Mouse (Mus musculus) liver, embryonic 12.5 days (tissue): ENCODE data around the gene Nell1. TPM values are rescaled to one million over a fixed set of nuclear protein-coding genes. Genes with fewer than 3 reads are reported as not detected.

ENCODE experiments used
- ATAC-seq: fragments of 200-750 bp; cut with Nextera tagmentation; 2 replicates; pipeline ENCODE4 v1.8.0; 2017; ENCODE audit warnings: moderate number of reproducible peaks, mild to moderate bottlenecking, moderate library complexity
- H3K27ac ChIP-seq: fragments of 300-500 bp; sonication (generic); 2 replicates; pipeline ENCODE4 v1.5.1; 2016; ENCODE audit warnings: mild to moderate bottlenecking
- H3K27me3 ChIP-seq: fragments of 300-500 bp; sonication (generic); replicated peaks from 2 replicates; pipeline ENCODE4 v1.6.1; 2016; ENCODE audit warnings: mild to moderate bottlenecking, moderate library complexity
- H3K36me3 ChIP-seq: fragments of 300-500 bp; sonication (generic); 2 replicates; pipeline ENCODE4 v1.6.1; 2016; ENCODE audit warnings: mild to moderate bottlenecking, moderate library complexity
- H3K4me1 ChIP-seq: fragments of 300-500 bp; sonication (generic); 2 replicates; pipeline ENCODE4 v1.6.1; 2016
- H3K4me2 ChIP-seq: fragments of 300-500 bp; sonication (generic); 2 replicates; pipeline ENCODE4 v1.6.1; 2016; ENCODE audit warnings: mild to moderate bottlenecking, moderate library complexity
- H3K4me3 ChIP-seq: fragments of 300-500 bp; sonication (generic); 2 replicates; pipeline ENCODE4 v1.5.1; 2016; ENCODE audit warnings: mild to moderate bottlenecking, moderate library complexity
- H3K9ac ChIP-seq: fragments of 300-500 bp; sonication (generic); 2 replicates; pipeline ENCODE4 v1.6.1; 2016; ENCODE audit warnings: mild to moderate bottlenecking, moderate library complexity
- H3K9me3 ChIP-seq: fragments of 300-500 bp; sonication (generic); replicated peaks from 2 replicates; pipeline ENCODE4 v1.6.1; 2016; ENCODE audit warnings: mild to moderate bottlenecking, moderate library complexity
- WGBS: fragments of 180-500 bp; shearing (Covaris S2); methylation state at CpG from one replicate; pipeline ENCODE4 v1.1.7; 2016; ENCODE audit not compliant: insufficient replicate concordance; 5-methylcytosine and 5-hydroxymethylcytosine counted together
- polyA plus RNA-seq: library from polyadenylated mRNA; unstranded; fragments of >200 nt; fragmentation: Nextera tagmentation; extraction: Ambion mirVana; gene quantifications from 2 replicates; pipeline ENCODE4 v1.2.1, GENCODE M21; 2016

The Nell1 gene
- polyA plus RNA-seq, 1 experiment from 2014 or later: 0.33 TPM

DNA sequence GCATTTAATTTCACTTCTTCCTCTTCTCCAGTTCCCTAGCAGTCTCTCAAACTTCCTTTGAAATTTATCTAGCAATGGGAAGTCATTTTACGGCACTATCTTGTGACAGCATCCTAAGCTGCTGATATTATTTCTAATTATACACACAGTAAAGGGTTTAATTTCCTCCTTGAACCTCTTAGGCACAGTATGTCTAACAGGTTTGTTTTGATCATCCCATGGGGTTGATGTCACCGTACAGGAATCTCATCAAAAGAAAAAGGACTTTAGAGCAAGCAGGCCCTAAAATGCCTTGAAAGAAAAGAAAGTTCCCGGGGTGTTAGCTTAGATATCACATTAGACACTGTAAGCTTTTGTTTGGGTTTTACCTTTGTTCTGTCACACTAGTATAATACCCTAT, 654.5 kb downstream of the Nell1 start:
- H3K4me2 ChIP-seq: no peak overlapping the region
- H3K9ac ChIP-seq: no peak overlapping the region
- H3K9me3 ChIP-seq: no peaks in the 10 kb centered on the region
- H3K36me3 ChIP-seq: no peaks in the 10 kb centered on the region
- 62% methylated on average over 3 of the region's 3 CpGs for WGBS
- H3K4me1 ChIP-seq: no peaks in the 10 kb centered on the region
- no peak overlapping the region for H3K27ac ChIP-seq
- no peaks in the 10 kb centered on the region for H3K27me3 ChIP-seq
- ATAC-seq: no peak
- no peak overlapping the region for H3K4me3 ChIP-seq

DNA sequence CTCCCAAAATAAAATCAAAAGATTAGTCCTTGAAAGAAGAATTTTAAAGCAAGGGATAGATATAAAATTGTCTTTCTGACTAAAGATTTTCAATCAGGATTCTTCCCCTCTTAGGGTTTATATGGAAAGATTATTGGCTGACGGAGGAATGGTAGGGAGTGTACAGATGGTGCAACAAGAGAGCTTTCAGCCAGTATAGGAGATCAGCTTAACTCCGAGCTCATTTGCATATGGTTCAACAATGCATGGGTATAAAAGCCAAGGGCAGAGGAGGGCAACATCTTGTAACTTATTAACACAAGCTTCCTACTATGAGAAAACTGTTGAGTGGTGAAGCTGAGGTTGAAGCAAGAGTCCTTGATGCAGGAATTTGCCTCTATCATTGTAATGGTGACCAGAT, 658.5 kb downstream of the Nell1 start:
- no peak overlapping the region for H3K4me3 ChIP-seq
- H3K9me3 ChIP-seq: no peaks in the 10 kb centered on the region
- no peak overlapping the region for H3K9ac ChIP-seq
- no peaks in the 10 kb centered on the region for H3K27me3 ChIP-seq
- no peaks in the 10 kb centered on the region for H3K36me3 ChIP-seq
- no peaks in the 10 kb centered on the region for H3K4me1 ChIP-seq
- no peak overlapping the region for H3K4me2 ChIP-seq
- no peak overlapping the region for H3K27ac ChIP-seq
- no peak for ATAC-seq
- 65% methylated on average over 2 of the region's 2 CpGs for WGBS

DNA sequence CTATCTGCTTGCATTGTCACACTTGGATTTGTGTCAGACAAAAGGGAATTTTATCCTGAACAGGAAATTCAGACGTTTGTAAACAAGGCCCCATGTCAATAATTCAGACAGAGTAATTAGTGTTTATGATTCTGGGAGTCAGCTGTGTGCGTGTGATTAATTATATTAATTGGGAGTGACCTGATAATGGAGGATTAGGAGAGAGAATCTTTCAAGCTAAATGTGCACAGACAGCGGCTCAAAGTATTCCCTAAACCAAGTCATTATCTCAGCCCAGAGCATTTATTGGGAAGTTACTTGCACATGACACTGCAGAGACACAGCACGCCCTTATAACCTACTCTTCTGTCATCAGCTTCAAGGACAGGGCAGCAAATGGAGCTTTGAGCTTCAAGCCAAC, 697.6 kb downstream of the Nell1 start:
- whole genome bisulfite sequencing: 55% methylated on average over 4 of the region's 4 CpGs

DNA sequence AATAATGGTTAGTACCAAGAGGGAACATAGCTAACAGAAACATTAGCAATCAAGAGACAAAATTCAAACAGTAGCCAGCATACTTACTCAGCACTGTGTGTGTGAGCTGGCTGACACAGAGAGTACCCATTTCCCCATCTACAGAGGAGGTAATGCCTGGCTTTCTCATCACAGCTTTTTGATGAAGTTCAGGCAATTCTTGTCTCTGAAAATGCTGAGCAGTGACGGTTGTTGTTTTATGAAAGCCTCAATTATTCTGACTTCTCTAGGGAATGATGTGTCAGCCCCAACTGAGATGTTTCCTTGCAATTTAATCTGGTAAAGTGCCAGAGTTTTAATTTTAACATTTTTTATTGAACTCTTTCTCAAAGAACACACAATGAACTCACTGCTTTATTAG, 700.8 kb downstream of the Nell1 start:
- H3K27me3 ChIP-seq: no peaks in the 10 kb centered on the region
- 65% methylated on average over 1 of the region's 1 CpGs for WGBS
- no peak for ATAC-seq
- no peak overlapping the region for H3K27ac ChIP-seq
- H3K9ac ChIP-seq: no peak overlapping the region
- no peaks in the 10 kb centered on the region for H3K4me1 ChIP-seq
- H3K36me3 ChIP-seq: no peaks in the 10 kb centered on the region
- no peaks in the 10 kb centered on the region for H3K9me3 ChIP-seq
- no peak overlapping the region for H3K4me3 ChIP-seq
- H3K4me2 ChIP-seq: no peak overlapping the region

More for the DNA sequence above, 697.6 kb downstream of the Nell1 start:
- Histone ChIP-seq H3K27me3 (no peaks in the 10 kb centered on the region), H3K9ac (no peak overlapping the region), H3K9me3 (no peaks in the 10 kb centered on the region), H3K4me2 (no peak overlapping the region), H3K4me3 (no peak overlapping the region), H3K36me3 (no peaks in the 10 kb centered on the region), H3K4me1 (no peaks in the 10 kb centered on the region), H3K27ac (no peak overlapping the region)
- no peak for ATAC-seq

DNA sequence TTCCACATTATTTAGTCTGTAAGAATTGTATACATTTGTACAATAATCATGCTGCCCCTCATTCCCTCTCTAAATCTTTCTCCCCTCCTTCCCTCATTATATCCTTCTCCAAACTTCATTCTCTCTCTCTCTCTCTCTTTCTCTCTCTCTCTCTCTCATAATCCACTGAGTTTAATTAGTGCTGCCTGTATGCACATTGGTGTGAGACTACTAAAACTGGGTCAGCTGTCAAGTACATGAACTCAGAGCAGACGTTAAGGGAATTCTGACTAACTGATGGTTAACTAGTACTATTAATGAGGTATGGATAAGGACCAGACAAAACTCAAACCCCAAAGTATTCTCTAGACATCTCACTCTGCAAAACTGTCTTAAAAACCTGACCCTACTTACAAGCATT, 702.8 kb downstream of the Nell1 start:
- Histone ChIP-seq H3K36me3 (no peaks in the 10 kb centered on the region), H3K4me2 (no peak overlapping the region), H3K9me3 (no peaks in the 10 kb centered on the region), H3K9ac (no peak overlapping the region), H3K4me1 (no peaks in the 10 kb centered on the region), H3K27ac (no peak overlapping the region), H3K4me3 (no peak overlapping the region), H3K27me3 (no peaks in the 10 kb centered on the region)
- 46% methylated on average over 1 of the region's 1 CpGs for WGBS
- ATAC-seq: no peak

DNA sequence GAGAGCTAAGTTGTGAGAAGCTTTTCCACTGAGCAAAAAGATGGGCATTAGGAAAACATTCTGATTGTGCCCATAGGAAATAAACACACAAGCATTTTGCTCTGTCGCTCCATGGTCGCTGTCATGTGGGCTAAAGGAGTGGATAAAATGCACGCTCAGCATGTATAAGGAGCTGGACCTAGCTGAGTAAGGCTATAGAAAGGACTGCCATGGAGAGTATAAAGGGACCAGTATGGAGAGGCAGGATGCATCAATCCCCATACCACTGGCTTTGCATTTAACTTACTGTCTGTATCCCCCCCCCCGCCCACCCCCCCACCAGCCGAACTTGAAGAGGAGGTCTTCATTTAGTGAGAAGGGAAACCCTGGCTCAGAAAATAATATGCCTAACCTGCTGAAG, 711.7 kb downstream of the Nell1 start:
- no peak for ATAC-seq
- WGBS: 75% methylated on average over 5 of the region's 5 CpGs

DNA sequence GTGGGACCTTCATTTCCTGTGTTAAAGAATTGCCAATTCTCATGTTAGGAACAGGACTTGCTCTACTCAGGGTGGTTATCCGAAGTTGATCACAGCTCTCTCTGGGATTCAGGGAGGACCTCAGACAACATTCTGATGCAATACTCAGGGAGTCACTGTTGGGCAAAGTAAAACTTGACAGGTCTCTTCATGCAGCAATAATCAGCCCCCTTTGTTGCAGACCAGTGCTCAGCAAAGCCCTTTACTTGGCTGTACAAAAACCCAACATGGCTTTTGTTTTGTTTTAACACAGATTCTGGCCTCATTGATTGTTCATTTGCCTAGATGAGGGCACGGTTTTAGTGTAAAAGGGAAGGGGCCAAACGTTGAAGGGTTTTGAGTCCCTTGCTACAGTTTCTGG, 750.5 kb downstream of the Nell1 start:
- no peaks in the 10 kb centered on the region for H3K36me3 ChIP-seq
- H3K9me3 ChIP-seq: no peaks in the 10 kb centered on the region
- no peak overlapping the region for H3K27ac ChIP-seq
- H3K4me1 ChIP-seq: no peaks in the 10 kb centered on the region
- 59% methylated on average over 3 of the region's 3 CpGs for WGBS
- H3K4me2 ChIP-seq: no peak overlapping the region
- no peaks in the 10 kb centered on the region for H3K27me3 ChIP-seq
- no peak for ATAC-seq
- H3K9ac ChIP-seq: no peak overlapping the region
- H3K4me3 ChIP-seq: no peak overlapping the region

More for the DNA sequence above, 711.7 kb downstream of the Nell1 start:
- Histone ChIP-seq H3K4me2 (no peak overlapping the region), H3K36me3 (no peaks in the 10 kb centered on the region), H3K9me3 (no peaks in the 10 kb centered on the region), H3K27me3 (no peaks in the 10 kb centered on the region), H3K27ac (no peak overlapping the region), H3K9ac (no peak overlapping the region), H3K4me3 (no peak overlapping the region), H3K4me1 (no peaks in the 10 kb centered on the region)

DNA sequence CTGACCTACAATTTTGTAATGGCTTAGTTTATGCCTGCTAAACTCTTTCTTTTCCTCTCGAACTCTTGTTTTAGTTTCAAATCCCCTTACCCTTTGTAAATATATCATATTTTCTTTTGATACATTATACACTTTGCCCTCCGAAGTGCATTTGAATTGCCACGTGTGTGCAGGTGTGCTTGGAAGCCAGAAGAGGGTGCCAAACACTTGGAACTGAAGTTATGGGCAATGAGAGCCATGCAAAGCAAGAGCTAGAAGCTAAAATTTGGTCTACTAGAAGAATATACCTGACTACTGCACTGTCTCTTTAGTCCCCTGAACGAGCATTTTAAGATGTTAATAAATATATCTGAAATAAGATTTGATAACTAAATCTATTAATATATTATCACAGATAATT, 756.3 kb downstream of the Nell1 start:
- no peaks in the 10 kb centered on the region for H3K4me1 ChIP-seq
- H3K9ac ChIP-seq: no peak overlapping the region
- H3K9me3 ChIP-seq: no peaks in the 10 kb centered on the region
- H3K36me3 ChIP-seq: no peaks in the 10 kb centered on the region
- WGBS: 32% methylated on average over 4 of the region's 4 CpGs
- no peaks in the 10 kb centered on the region for H3K27me3 ChIP-seq
- no peak for ATAC-seq
- no peak overlapping the region for H3K27ac ChIP-seq
- H3K4me2 ChIP-seq: no peak overlapping the region
- H3K4me3 ChIP-seq: no peak overlapping the region

DNA sequence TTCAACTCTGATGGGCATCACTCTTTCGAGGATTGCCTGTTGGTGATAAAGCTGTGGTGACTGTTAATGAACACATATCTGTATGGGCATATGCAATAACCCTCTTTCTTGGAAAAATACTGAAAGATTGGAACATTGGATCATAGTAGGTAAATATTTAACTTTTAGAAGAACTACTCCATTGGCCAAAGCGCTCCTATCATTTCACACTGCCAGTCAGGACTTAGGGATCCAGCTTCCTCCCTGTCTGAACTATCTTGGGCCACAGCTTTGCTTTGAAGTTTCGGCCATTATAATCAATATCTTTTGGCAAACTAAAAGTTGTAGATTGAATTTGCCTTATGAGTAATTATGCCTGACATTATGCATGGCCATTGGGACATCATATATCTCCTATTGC, 780.9 kb downstream of the Nell1 start:
- H3K9me3 ChIP-seq: no peaks in the 10 kb centered on the region
- no peaks in the 10 kb centered on the region for H3K36me3 ChIP-seq
- H3K4me1 ChIP-seq: no peaks in the 10 kb centered on the region
- no peak overlapping the region for H3K4me3 ChIP-seq
- no peaks in the 10 kb centered on the region for H3K27me3 ChIP-seq
- 57% methylated on average over 3 of the region's 3 CpGs for WGBS
- H3K4me2 ChIP-seq: no peak overlapping the region
- ATAC-seq: no peak
- no peak overlapping the region for H3K27ac ChIP-seq
- no peak overlapping the region for H3K9ac ChIP-seq

DNA sequence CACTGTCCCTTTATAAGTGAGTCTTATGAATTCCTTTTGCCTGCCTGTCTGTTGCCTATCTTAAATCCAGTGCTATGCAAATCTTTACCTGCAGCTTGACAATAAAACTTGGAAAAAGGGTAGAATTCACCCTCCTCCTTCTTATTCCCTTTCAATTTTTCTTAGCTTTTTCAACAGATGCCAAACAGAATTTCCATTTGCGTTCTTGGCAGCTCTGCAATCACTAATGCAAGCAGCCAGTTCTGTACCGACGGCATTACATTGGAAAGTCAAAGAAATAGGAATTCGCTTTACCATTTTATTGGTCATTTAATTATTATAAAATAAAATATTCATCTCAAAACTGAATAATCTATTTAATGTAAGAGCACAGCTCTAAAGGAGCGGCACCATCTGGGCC, 781.7 kb downstream of the Nell1 start:
- Histone ChIP-seq H3K9ac (no peak overlapping the region), H3K4me3 (no peak overlapping the region), H3K9me3 (no peaks in the 10 kb centered on the region), H3K4me2 (no peak overlapping the region), H3K36me3 (no peaks in the 10 kb centered on the region), H3K27ac (no peak overlapping the region), H3K4me1 (no peaks in the 10 kb centered on the region), H3K27me3 (no peaks in the 10 kb centered on the region)
- 71% methylated on average over 5 of the region's 5 CpGs for whole genome bisulfite sequencing
- no peak for ATAC-seq

DNA sequence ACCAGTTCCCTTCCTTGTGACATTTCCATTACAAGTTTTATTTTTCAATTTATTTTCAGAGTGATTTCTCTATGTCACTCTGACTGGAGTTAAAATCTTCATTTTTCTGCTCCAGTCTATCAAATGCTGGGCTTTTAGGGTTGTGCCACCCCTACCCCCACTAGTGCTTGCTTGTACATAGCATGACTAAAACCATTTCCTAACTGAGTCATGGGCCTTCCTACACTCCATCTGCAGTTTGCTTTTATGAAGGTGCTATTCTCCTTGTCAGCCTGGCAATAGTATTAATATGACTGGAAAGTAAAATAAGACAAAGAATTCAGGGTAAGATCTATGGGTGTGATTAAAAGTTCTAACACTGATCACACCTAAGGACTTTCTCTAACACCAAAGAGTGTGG, 798.9 kb downstream of the Nell1 start:
- no peaks in the 10 kb centered on the region for H3K9me3 ChIP-seq
- no peak for ATAC-seq

DNA sequence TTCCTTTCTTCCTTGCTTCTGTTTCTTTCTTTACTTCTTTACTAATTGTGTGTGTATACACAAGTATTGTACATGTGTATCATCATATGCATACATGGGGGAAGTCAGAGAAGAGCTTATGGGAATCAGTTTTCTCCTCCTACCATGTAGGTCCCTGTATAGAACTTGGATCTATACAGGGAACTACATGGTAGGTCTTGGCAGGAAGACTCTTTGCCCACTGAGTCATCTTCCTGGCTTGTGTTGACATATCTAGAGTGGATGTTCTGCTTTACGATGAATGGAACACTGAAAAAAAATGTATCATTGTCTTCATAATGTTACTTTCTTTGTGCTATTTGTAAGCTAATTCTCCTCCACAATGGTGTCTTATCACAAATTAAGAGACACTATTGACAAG, 806.4 kb downstream of the Nell1 start:
- ATAC-seq: no peak
- H3K4me1 ChIP-seq: no peaks in the 10 kb centered on the region
- no peaks in the 10 kb centered on the region for H3K27me3 ChIP-seq
- H3K9me3 ChIP-seq: no peaks in the 10 kb centered on the region
- H3K4me2 ChIP-seq: no peak overlapping the region
- no peak overlapping the region for H3K4me3 ChIP-seq
- H3K9ac ChIP-seq: no peak overlapping the region
- no peak overlapping the region for H3K27ac ChIP-seq
- H3K36me3 ChIP-seq: no peaks in the 10 kb centered on the region
- 81% methylated on average over 1 of the region's 1 CpGs for WGBS

More for the DNA sequence above, 798.9 kb downstream of the Nell1 start:
- H3K4me2 ChIP-seq: no peak overlapping the region
- H3K9ac ChIP-seq: no peak overlapping the region
- H3K36me3 ChIP-seq: no peaks in the 10 kb centered on the region
- no peaks in the 10 kb centered on the region for H3K27me3 ChIP-seq
- no peak overlapping the region for H3K27ac ChIP-seq
- no peak overlapping the region for H3K4me3 ChIP-seq
- H3K4me1 ChIP-seq: no peaks in the 10 kb centered on the region

DNA sequence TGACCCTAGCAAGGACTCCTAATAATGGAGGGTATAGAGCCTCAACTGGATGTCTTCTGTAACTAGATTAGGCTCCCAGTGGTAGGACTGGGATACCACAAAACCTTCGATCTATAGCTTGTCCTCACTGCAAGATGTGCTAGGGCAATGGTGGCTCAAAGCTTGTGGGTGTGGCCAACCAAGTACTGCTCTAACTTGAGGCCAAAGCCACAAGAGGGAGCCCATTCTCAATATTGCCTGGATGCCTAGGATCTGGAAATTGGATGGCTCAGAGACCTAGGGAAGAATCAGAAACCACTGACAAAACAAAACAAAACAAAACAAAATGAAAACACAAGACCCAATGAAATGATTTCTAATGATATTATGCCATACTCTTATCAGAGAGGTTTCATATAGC, 809.0 kb downstream of the Nell1 start:
- ATAC-seq: no peak
- 56% methylated on average over 1 of the region's 1 CpGs for WGBS
- Histone ChIP-seq H3K4me1 (no peaks in the 10 kb centered on the region), H3K4me3 (no peak overlapping the region), H3K27me3 (no peaks in the 10 kb centered on the region), H3K9ac (no peak overlapping the region), H3K36me3 (no peaks in the 10 kb centered on the region), H3K9me3 (no peaks in the 10 kb centered on the region), H3K4me2 (no peak overlapping the region), H3K27ac (no peak overlapping the region)
